Mouse (Mus musculus): ENCODE results near the gene Prdx2. TPM values are rescaled to one million over a fixed set of nuclear protein-coding genes. Genes with fewer than 3 reads are reported as not detected.

The Prdx2 gene
- total RNA-seq, 2 experiments from 2014 or later, result 193 to 200 TPM

GRCm38 (mm10) chr8:84995680-84996079 is 26.3 kb downstream of the Prdx2 start:
- no peak for DNase-seq (ENCODE audit: low spot score)

- no peak for DNase-seq (ENCODE audit: low spot score)
Measured at GRCm38 (mm10) chr8:84996978-84997377, 27.6 kb downstream of the Prdx2 start.

- DNase-seq (ENCODE audit: low spot score), result peak; percentile 91
Measured at GRCm38 (mm10) chr8:84997649-84998295, 28.4 kb downstream of the Prdx2 start.

GRCm38 (mm10) chr8:85007686-85008085 is 38.3 kb downstream of the Prdx2 start:
- DNase-seq (ENCODE audit: low spot score), result no peak

GRCm38 (mm10) chr8:85011242-85011641 is 41.9 kb downstream of the Prdx2 start:
- DNase-seq (ENCODE audit: low spot score), result no peak

- DNase-seq (ENCODE audit: low spot score), result peak; percentile 56
Measured at GRCm38 (mm10) chr8:85013230-85013840, 43.9 kb downstream of the Prdx2 start.

GRCm38 (mm10) chr8:85014431-85014830 is 45.0 kb downstream of the Prdx2 start, which contains the start of gene Best2:
Best2 (minus strand) TSS chr8:85014531.
- no peak for DNase-seq (ENCODE audit: low spot score)

- DNase-seq (ENCODE audit: low spot score), result no peak
Measured at GRCm38 (mm10) chr8:85016724-85017123, 47.3 kb downstream of the Prdx2 start.

GRCm38 (mm10) chr8:85017209-85017608 is 47.8 kb downstream of the Prdx2 start:
- no peak for DNase-seq (ENCODE audit: low spot score)

- DNase-seq (ENCODE audit: low spot score), result no peak
Measured at GRCm38 (mm10) chr8:85021514-85022055, 52.2 kb downstream of the Prdx2 start.

GRCm38 (mm10) chr8:85023846-85024245 is 54.5 kb downstream of the Prdx2 start:
- DNase-seq (ENCODE audit: low spot score), result no peak

Small RNA genes lying within 50 kb of the gene (microRNA-seq; reads per million reads assigned to microRNA genes)
- gene Gm24197, result not detected

Other genes with a start within 250 kb of the Prdx2 start
- under 1 TPM; 0.34 to 0.45 TPM for gene G430095P16Rik, start 246.6 kb upstream of the Prdx2 start, total RNA-seq (2021)
- 100 to 1,000 TPM; 481 to 528 TPM for gene Nfix, start 169.2 kb upstream of the Prdx2 start, total RNA-seq (2021)
- gene Dand5, start 146.8 kb upstream of the Prdx2 start, total RNA-seq (2021), result 10 to 100 TPM; 12.8 to 12.9 TPM
- gene Gadd45gip1, start 138.1 kb upstream of the Prdx2 start, total RNA-seq (2021), result 10 to 100 TPM; 22.9 to 24.2 TPM
- gene Rad23a, start 128.9 kb upstream of the Prdx2 start, total RNA-seq (2021), result 100 to 1,000 TPM; 171 to 176 TPM
- gene Calr, start 122.7 kb upstream of the Prdx2 start, total RNA-seq (2021), result 100 to 1,000 TPM; 145 to 160 TPM
- 10 to 100 TPM; 22.8 to 25.2 TPM for gene Farsa, start 112.6 kb upstream of the Prdx2 start, total RNA-seq (2021)
- gene Syce2, start 97.5 kb upstream of the Prdx2 start, total RNA-seq (2021), result 1 to 10 TPM; 1.3 to 1.4 TPM
- gene Gcdh, start 75.7 kb upstream of the Prdx2 start, total RNA-seq (2021), result 10 to 100 TPM; 33.7 to 38.2 TPM
- gene Klf1, start 67.7 kb upstream of the Prdx2 start, total RNA-seq (2021), result not detected
- gene Dnase2a, start 61.0 kb upstream of the Prdx2 start, total RNA-seq (2021), result 1 to 10 TPM; 6.1 to 6.8 TPM
- gene Mast1, start 32.2 kb upstream of the Prdx2 start, total RNA-seq (2021), result under 1 TPM in 1 of 2 experiments, not detected in 1; 0.07 TPM
- not detected for gene Rtbdn, start 22.6 kb upstream of the Prdx2 start, total RNA-seq (2021)
- not detected for gene Gm49661, start 154 bp upstream of the Prdx2 start, total RNA-seq (2021)
- 10 to 100 TPM; 21.1 to 21.7 TPM for gene Rnaseh2a, start 180 bp downstream of the Prdx2 start, total RNA-seq (2021)
- 10 to 100 TPM in 1 of 2 experiments, 1 to 10 TPM in 1; 9.4 to 12.5 TPM for gene Junb, start 9.1 kb downstream of the Prdx2 start, total RNA-seq (2021)
- gene Hook2, start 21.0 kb downstream of the Prdx2 start, total RNA-seq (2021), result 1 to 10 TPM; 2.1 to 2.7 TPM
- gene Best2, start 44.9 kb downstream of the Prdx2 start, total RNA-seq (2021), result not detected
- gene Asna1, start 55.7 kb downstream of the Prdx2 start, total RNA-seq (2021), result 10 to 100 TPM; 53.6 to 58.0 TPM
- gene Trir, start 57.2 kb downstream of the Prdx2 start, total RNA-seq (2021), result 10 to 100 TPM; 70.4 to 78.8 TPM
- gene Tnpo2, start 67.3 kb downstream of the Prdx2 start, total RNA-seq (2021), result 10 to 100 TPM; 27.6 to 35.4 TPM
- gene Fbxw9, start 90.5 kb downstream of the Prdx2 start, total RNA-seq (2021), result 1 to 10 TPM; 1.8 TPM
- gene Gm5741, start 98.4 kb downstream of the Prdx2 start, total RNA-seq (2021), result not detected
- 10 to 100 TPM; 31.6 to 35.1 TPM for gene Dhps, start 102.2 kb downstream of the Prdx2 start, total RNA-seq (2021)
- gene Wdr83os, start 111.2 kb downstream of the Prdx2 start, total RNA-seq (2021), result 10 to 100 TPM; 46.9 to 47.2 TPM
- gene Wdr83, start 111.7 kb downstream of the Prdx2 start, total RNA-seq (2021), result 10 to 100 TPM; 12.6 to 20.8 TPM
- 1 to 10 TPM; 7.9 to 9.4 TPM for gene Man2b1, start 113.7 kb downstream of the Prdx2 start, total RNA-seq (2021)
- gene Zfp791, start 153.5 kb downstream of the Prdx2 start, total RNA-seq (2021), result 1 to 10 TPM; 1.0 to 1.1 TPM
- not detected for gene Cks1brt, start 182.3 kb downstream of the Prdx2 start, total RNA-seq (2021)

Measured in gastrocnemius, adult 18-20 months (tissue).